Mouse (Mus musculus) neural tube, embryonic 14.5 days (tissue): ENCODE measurements around the gene Cntnap4. TPM values are rescaled to one million over a fixed set of nuclear protein-coding genes. Genes with fewer than 3 reads are reported as not detected.

Experiments used
- ATAC-seq: fragments of 200-750 bp; cut with Nextera tagmentation; 2 replicates; pipeline ENCODE4 v1.8.0; 2017; ENCODE audit warnings: low read depth, mild to moderate bottlenecking, moderate TSS enrichment, moderate library complexity
- H3K27ac ChIP-seq: fragments of 300-500 bp; sonication (generic); 2 replicates; pipeline ENCODE4 v1.5.1; 2014; ENCODE audit warnings: low read depth, mild to moderate bottlenecking, control low read depth, low read length, moderate library complexity, mixed read lengths
- H3K27me3 ChIP-seq: fragments of 300-500 bp; sonication (generic); 2 replicates; pipeline ENCODE4 v1.6.1; 2014; ENCODE audit warnings: low read length; ENCODE audit not compliant: control insufficient read depth, insufficient read depth
- H3K36me3 ChIP-seq: fragments of 300-500 bp; sonication (generic); 2 replicates; pipeline ENCODE4 v1.6.1; 2014; ENCODE audit warnings: low read length, mixed read lengths; ENCODE audit not compliant: control insufficient read depth, insufficient read depth
- H3K4me1 ChIP-seq: fragments of 300-500 bp; sonication (generic); 2 replicates; pipeline ENCODE4 v1.6.1; 2014; ENCODE audit warnings: low read length; ENCODE audit not compliant: control insufficient read depth, insufficient read depth
- H3K4me2 ChIP-seq: fragments of 300-500 bp; sonication (generic); 2 replicates; pipeline ENCODE4 v1.6.1; 2014; ENCODE audit warnings: mild to moderate bottlenecking, low read depth, low read length, control low read depth
- H3K4me3 ChIP-seq: fragments of 300-500 bp; sonication (generic); 2 replicates; pipeline ENCODE4 v1.5.1; 2014; ENCODE audit warnings: low read depth, low read length, control low read depth, mixed read lengths
- H3K9ac ChIP-seq: fragments of 300-500 bp; sonication (generic); replicated peaks from 2 replicates; pipeline ENCODE4 v1.6.1; 2014; ENCODE audit warnings: low read depth, mild to moderate bottlenecking, control low read depth, low read length, mixed read lengths
- H3K9me3 ChIP-seq: fragments of 300-500 bp; sonication (generic); 2 replicates; pipeline ENCODE4 v1.6.1; 2016; ENCODE audit warnings: low read length; ENCODE audit not compliant: control insufficient read depth
- WGBS: fragments of 180-500 bp; shearing (Covaris S2); extraction: QIAGEN DNeasy Blood & Tissue Kit; methylation state at CpG from one replicate; pipeline ENCODE4 v1.1.7; 2014; 5-methylcytosine and 5-hydroxymethylcytosine counted together
- polyA plus RNA-seq: library from polyadenylated mRNA; unstranded; fragments of >200 nt; fragmentation: Nextera tagmentation; extraction: Ambion mirVana; gene quantifications from 2 replicates; pipeline ENCODE4 v1.2.1, GENCODE M21; 2014

The Cntnap4 gene
- polyA plus RNA-seq, 1 experiment from 2014 or later = 21.9 TPM

DNA sequence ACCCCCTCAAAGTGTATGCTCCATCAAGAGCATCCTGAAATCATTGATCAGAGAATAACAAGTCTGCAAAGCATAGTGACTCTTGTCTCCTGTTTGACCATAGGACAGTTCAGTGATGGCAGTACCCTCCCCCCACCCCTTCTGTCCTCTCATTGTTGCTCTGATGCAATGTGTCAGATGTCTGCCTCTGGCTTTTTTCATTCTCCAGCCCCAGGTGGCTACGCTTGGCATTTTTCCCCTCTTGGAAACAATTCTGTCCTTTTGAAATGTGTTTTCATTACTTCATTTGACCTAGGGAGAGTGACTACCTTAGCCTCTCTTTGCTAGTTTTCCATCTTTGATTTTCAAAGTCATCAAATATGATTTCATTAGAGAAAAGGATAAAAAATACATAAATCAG, 104.8 kb downstream of the Cntnap4 start:
- Histone ChIP-seq H3K4me3 (no peak overlapping the region), H3K4me1 (no peaks in the 10 kb centered on the region), H3K4me2 (no peak overlapping the region), H3K27ac (no peak overlapping the region), H3K27me3 (no peaks in the 10 kb centered on the region), H3K36me3 (no peaks in the 10 kb centered on the region), H3K9me3 (no peaks in the 10 kb centered on the region), H3K9ac (no peak overlapping the region)
- ATAC-seq = no peak
- WGBS = 61% methylated on average over 1 of the region's 1 CpGs

DNA sequence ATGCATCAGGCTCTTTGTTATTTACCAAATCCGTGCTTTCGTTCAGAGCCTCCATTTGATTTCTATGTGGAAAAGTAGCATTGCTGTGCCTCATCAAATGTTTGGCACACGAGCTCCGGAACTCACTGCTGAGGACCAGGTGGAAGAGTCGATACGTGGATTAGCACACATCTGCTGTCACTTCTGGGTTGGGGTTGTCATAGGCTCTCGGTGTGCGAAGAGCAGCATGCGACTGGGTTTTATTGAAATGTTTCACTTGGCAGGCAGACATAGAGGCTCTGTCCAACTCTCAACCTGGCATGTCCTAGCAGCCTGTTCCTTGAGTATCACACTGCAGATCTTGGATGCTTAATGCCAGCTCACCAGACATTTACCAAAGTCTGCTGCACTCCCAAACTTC, 111.9 kb downstream of the Cntnap4 start:
- ATAC-seq = no peak
- no peak overlapping the region for H3K4me3 ChIP-seq
- H3K27ac ChIP-seq = no peak overlapping the region
- H3K4me1 ChIP-seq = no peaks in the 10 kb centered on the region
- H3K27me3 ChIP-seq = no peaks in the 10 kb centered on the region
- no peak overlapping the region for H3K9ac ChIP-seq
- H3K9me3 ChIP-seq = no peaks in the 10 kb centered on the region
- no peak overlapping the region for H3K4me2 ChIP-seq
- 86% methylated on average over 9 of the region's 9 CpGs for WGBS
- no peaks in the 10 kb centered on the region for H3K36me3 ChIP-seq

DNA sequence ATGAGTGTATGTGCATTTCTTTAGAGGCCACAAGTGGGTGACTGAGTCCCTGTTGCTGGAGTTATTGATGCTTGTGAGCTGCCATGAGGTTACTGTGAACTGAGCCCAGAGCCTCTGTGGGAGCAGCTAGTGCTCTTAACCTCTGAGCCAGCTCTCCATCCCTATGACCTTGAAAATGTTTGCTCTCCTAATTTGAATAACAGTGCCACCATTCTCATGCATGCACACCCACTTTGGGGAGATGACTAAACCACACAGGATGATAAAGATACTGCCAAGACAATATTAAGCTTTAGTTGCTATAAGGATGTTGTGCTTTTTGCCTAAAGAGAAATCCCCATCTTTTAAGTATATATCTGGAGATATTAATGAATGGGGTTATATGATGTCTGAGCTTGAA, 125.9 kb downstream of the Cntnap4 start:
- Histone ChIP-seq H3K4me1 (no peaks in the 10 kb centered on the region), H3K36me3 (no peaks in the 10 kb centered on the region), H3K9ac (no peak overlapping the region), H3K9me3 (no peaks in the 10 kb centered on the region), H3K27me3 (no peaks in the 10 kb centered on the region), H3K27ac (no peak overlapping the region), H3K4me3 (no peak overlapping the region), H3K4me2 (no peak overlapping the region)
- ATAC-seq = no peak

DNA sequence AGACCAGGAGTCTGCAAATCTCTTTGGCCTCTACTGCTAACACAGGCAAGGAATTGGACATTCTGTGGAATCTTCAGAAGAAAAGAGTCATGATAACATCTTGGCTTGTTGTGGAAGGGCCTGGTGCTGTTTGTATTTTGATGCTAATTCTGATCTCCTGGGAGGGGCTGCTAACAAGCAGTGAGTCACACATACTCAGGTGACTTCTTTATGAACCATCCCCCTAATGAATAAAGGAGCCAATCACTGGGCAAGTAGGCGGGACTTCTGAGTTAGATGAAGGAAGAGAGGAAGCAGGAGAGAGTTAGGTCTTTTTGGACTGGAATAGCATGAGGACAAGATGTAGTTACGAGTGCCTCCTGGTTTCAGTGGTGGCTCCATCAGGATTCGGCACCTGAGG, 128.3 kb downstream of the Cntnap4 start:
- ATAC-seq = no peak
- no peaks in the 10 kb centered on the region for H3K9me3 ChIP-seq
- 79% methylated on average over 3 of the region's 3 CpGs for WGBS
- H3K27me3 ChIP-seq = no peaks in the 10 kb centered on the region
- H3K4me2 ChIP-seq = no peak overlapping the region
- no peak overlapping the region for H3K9ac ChIP-seq
- no peak overlapping the region for H3K4me3 ChIP-seq
- no peaks in the 10 kb centered on the region for H3K36me3 ChIP-seq
- no peaks in the 10 kb centered on the region for H3K4me1 ChIP-seq
- no peak overlapping the region for H3K27ac ChIP-seq

DNA sequence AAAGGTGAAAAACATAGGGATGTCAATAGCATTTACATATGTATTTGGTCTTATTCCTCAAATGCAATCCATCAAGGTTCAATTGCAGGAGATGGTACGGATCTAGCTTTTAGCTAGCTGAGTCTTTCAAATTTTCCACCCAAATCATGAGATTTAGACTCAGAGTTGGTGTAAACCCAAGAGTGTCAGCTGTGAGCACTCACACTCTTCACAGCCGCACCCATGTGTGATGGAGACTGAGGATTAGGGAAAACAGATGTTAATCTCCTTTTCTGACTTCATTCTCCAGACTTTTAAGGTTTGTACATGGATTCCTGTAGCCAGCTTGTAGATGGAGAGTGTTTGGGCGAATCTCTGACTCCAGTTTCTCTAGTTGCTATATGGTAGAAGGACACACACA, 147.1 kb downstream of the Cntnap4 start:
- 77% methylated on average over 3 of the region's 3 CpGs for WGBS
- Histone ChIP-seq H3K36me3 (no peaks in the 10 kb centered on the region), H3K27me3 (no peaks in the 10 kb centered on the region), H3K4me2 (no peak overlapping the region), H3K9ac (no peak overlapping the region), H3K27ac (no peak overlapping the region), H3K4me3 (no peak overlapping the region), H3K4me1 (no peaks in the 10 kb centered on the region), H3K9me3 (no peaks in the 10 kb centered on the region)
- no peak for ATAC-seq

DNA sequence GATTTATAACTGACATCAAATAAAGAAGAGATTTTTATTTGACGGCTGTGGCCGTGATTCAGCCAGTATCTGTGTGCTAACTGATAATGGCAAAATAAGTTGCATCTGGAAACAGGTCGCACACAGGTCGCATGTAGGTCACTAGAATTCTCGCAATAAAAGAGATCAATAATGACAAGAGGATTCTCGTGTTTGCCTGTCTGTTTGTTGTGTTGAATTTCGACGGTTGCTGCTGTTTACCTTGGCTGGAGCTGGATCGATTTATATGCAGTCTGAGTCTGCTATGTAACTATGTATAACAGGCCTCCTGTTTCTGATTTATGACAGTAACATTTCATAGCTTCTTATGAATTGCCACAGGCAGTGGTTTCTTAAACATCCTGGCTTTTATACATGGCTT, 155.1 kb downstream of the Cntnap4 start:
- Histone ChIP-seq H3K4me1 (no peaks in the 10 kb centered on the region), H3K36me3 (no peaks in the 10 kb centered on the region), H3K4me2 (no peak overlapping the region), H3K9ac (no peak overlapping the region), H3K27ac (no peak overlapping the region), H3K27me3 (no peaks in the 10 kb centered on the region), H3K4me3 (no peak overlapping the region), H3K9me3 (no peaks in the 10 kb centered on the region)
- 62% methylated on average over 9 of the region's 9 CpGs for WGBS
- no peak for ATAC-seq

DNA sequence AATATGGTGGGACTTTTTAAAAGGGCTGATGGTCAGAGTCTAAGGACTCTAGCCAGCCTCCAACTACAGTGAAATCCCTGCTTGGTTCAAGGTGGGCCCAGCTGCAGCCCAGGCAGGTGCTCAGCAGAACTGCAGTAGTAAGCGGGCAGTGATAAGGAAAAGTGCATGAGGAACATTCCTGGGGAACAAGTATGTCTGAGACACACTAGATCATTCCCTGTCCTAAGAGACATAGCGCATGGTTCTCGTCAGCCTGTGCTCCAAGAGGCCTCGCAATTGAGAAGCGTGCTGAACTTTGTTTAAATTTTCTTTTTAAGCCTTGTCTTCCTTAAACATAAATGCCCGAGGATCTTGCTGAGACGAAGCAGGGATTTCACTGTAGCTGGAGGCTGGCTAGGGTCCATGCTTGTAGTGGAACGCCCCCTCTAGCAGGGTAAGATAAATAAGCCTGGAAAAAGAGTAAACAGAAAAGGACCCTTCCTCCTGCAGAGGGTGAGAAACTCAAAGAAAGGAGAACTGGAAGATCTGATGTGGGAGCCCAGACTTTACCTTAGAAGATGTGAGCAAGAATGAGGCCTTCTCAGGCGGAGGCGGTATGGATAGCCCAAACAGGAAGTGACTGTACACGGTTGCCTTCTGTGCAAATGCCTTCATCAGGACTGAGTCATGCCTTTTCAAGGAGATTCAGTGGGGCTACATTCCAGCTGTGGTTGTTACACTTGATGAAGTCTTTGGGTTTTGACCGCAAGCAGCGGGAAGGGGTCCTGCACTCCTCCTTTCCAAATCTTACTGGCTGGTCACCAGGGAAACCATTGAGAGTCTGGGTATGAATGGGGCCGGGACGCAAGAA, 161.0 kb downstream of the Cntnap4 start:
- ATAC-seq = no peak
- Histone ChIP-seq H3K4me1 (no peaks in the 10 kb centered on the region), H3K4me2 (no peak overlapping the region), H3K36me3 (no peaks in the 10 kb centered on the region), H3K27ac (no peak overlapping the region), H3K9ac (no peak overlapping the region), H3K27me3 (no peaks in the 10 kb centered on the region), H3K4me3 (no peak overlapping the region), H3K9me3 (no peaks in the 10 kb centered on the region)
- WGBS = 87% methylated on average over 15 of the region's 15 CpGs

DNA sequence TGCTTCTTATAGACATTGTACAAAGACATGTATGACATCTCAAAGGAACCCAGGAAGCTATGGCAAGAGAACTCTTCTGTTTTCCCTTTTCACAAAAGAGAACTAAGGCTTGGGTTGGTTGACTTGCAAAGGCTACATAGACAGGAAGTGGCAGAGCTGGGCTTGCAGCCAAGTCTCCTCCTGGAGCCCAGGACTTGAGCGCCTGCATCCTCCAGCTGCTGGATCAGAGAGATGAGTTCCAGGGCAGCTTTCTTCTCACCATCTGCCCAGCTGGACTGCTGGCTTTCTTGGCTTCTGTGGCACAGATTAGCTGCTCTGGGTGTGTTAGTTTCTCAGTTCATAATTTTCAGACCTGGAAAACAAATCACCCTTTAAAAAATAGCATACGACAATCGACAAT, 165.7 kb downstream of the Cntnap4 start:
- no peak overlapping the region for H3K27ac ChIP-seq
- no peak overlapping the region for H3K9ac ChIP-seq
- no peaks in the 10 kb centered on the region for H3K9me3 ChIP-seq
- no peaks in the 10 kb centered on the region for H3K27me3 ChIP-seq
- no peaks in the 10 kb centered on the region for H3K36me3 ChIP-seq
- no peak overlapping the region for H3K4me2 ChIP-seq
- 80% methylated on average over 3 of the region's 3 CpGs for WGBS
- no peak overlapping the region for H3K4me3 ChIP-seq
- no peaks in the 10 kb centered on the region for H3K4me1 ChIP-seq
- ATAC-seq = no peak

DNA sequence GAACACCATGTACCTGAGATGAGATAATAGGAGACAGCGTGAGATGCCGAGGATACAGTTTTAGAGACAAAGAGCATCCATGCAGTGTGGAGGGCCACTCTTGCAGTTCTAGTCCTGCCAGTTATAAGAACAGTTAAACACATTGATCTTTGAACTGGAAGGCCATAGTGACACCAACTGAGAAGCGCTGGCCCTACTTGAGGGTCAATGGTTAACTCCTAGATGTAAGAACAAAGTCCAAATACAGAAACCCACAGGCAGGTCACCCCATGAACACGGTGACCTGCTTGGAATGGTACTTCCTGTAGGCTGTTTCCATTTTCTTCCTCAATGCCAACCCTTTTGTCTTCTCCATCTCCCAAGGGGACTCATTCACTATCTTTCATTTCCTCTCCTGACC, 173.5 kb downstream of the Cntnap4 start:
- WGBS = 95% methylated on average over 4 of the region's 4 CpGs
- ATAC-seq = no peak
- no peaks in the 10 kb centered on the region for H3K36me3 ChIP-seq

More for the DNA sequence above, 173.5 kb downstream of the Cntnap4 start:
- Histone ChIP-seq H3K9me3 (no peaks in the 10 kb centered on the region), H3K9ac (no peak overlapping the region), H3K4me3 (no peak overlapping the region), H3K4me2 (no peak overlapping the region), H3K27me3 (no peaks in the 10 kb centered on the region), H3K4me1 (no peaks in the 10 kb centered on the region), H3K27ac (no peak overlapping the region)
